Mouse (Mus musculus) stomach, postnatal 0 days (tissue): Measurements from ENCODE around the gene Kalrn. TPM values are rescaled to one million over a fixed set of nuclear protein-coding genes. Genes with fewer than 3 reads are reported as not detected.
"Not testable (repeated sequence)": the region's sequence is repeated elsewhere in the genome, so short reads cannot be mapped to it uniquely, and the experiment has no call there.

ENCODE experiments used
- ATAC-seq: fragments of 200-750 bp; cut with Nextera tagmentation; 2 replicates; pipeline ENCODE4 v1.8.0; 2017; ENCODE audit not compliant: low FRiP score, low TSS enrichment
- DNase-seq: peaks from one replicate; pipeline ENCODE4 v3.0.0-alpha.2; 2016; ENCODE audit warnings: low spot score
- H3K27ac ChIP-seq: fragments of 300-500 bp; sonication (generic); replicated peaks from 2 replicates; pipeline ENCODE4 v1.5.1; 2014; ENCODE audit warnings: mild to moderate bottlenecking, control low read depth
- H3K27me3 ChIP-seq: fragments of 300-500 bp; sonication (generic); 2 replicates; pipeline ENCODE4 v1.6.1; 2014; ENCODE audit warnings: low read length; ENCODE audit not compliant: control insufficient read depth, insufficient read depth
- H3K36me3 ChIP-seq: fragments of 300-500 bp; sonication (generic); 2 replicates; pipeline ENCODE4 v1.6.1; 2014; ENCODE audit warnings: low read length, mixed read lengths; ENCODE audit not compliant: control insufficient read depth, insufficient read depth
- H3K4me1 ChIP-seq: fragments of 300-500 bp; sonication (generic); replicated peaks from 2 replicates; pipeline ENCODE4 v1.6.1; 2014; ENCODE audit warnings: antibody characterized with exemption; ENCODE audit not compliant: control insufficient read depth, insufficient read depth
- H3K4me2 ChIP-seq: fragments of 300-500 bp; sonication (generic); replicated peaks from 2 replicates; pipeline ENCODE4 v1.6.1; 2014; ENCODE audit warnings: low read depth, mild to moderate bottlenecking, control low read depth, moderate library complexity
- H3K4me3 ChIP-seq: fragments of 300-500 bp; sonication (generic); 2 replicates; pipeline ENCODE4 v1.5.1; 2014; ENCODE audit warnings: low read depth, low read length, control low read depth
- H3K9ac ChIP-seq: fragments of 300-500 bp; sonication (generic); 2 replicates; pipeline ENCODE4 v1.6.1; 2014; ENCODE audit warnings: mild to moderate bottlenecking, low read length, control low read depth, mixed read lengths
- H3K9me3 ChIP-seq: fragments of 300-500 bp; sonication (generic); 2 replicates; pipeline ENCODE4 v1.6.1; 2016; ENCODE audit warnings: low read length; ENCODE audit not compliant: control insufficient read depth
- CTCF ChIP-seq: IDR thresholded peaks from 2 replicates; pipeline ENCODE4 v1.5.1; 2016; ENCODE audit warnings: antibody characterized with exemption, low read depth, mild to moderate bottlenecking, moderate library complexity
- EP300 ChIP-seq: optimal IDR thresholded peaks from 2 replicates; pipeline ENCODE3; 2016; ENCODE audit warnings: antibody characterized with exemption
- WGBS: fragments of 180-500 bp; shearing (Covaris S2); extraction: QIAGEN DNeasy Blood & Tissue Kit; methylation state at CpG from one replicate; pipeline ENCODE4 v1.1.7; 2014; 5-methylcytosine and 5-hydroxymethylcytosine counted together
- polyA plus RNA-seq: library from polyadenylated mRNA; unstranded; fragments of >200 nt; fragmentation: Nextera tagmentation; extraction: Ambion mirVana; gene quantifications from 2 replicates; pipeline ENCODE4 v1.2.1, GENCODE M21; 2015

Gene Kalrn
- polyA plus RNA-seq, 1 experiment from 2014 or later, result 14.4 TPM

DNA sequence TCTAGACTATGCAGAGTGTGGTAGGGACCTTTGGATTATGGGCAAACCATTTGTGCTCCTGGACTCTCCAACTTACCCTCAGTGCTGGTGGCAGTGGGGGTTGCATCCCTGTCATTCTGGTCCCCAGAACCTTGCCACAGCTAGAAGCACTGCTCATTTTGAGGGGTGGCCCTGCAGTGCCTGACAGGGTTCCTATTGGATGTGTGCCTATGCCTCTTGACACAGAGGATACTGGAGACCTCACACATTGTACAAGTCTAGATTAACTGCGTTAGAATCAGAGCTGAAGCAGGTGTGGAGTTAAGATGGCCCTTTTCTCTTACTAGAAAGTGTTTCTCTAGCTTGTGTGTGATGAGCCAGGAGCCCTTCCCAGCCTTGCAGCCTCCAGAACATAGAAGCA, 265.0 kb downstream of the Kalrn start:
- no peak for DNase-seq
- H3K4me3 ChIP-seq, result no peak overlapping the region
- no peak for ATAC-seq
- H3K4me2 ChIP-seq, result no peak overlapping the region
- H3K27ac ChIP-seq, result no peak overlapping the region
- no peak for TF ChIP-seq CTCF
- no peak for TF ChIP-seq EP300
- H3K27me3 ChIP-seq, result no peaks in the 10 kb centered on the region
- 85% methylated on average over 1 of the region's 1 CpGs for WGBS
- H3K9me3 ChIP-seq, result no peaks in the 10 kb centered on the region
- H3K9ac ChIP-seq, result no peak overlapping the region
- H3K4me1 ChIP-seq, result no peaks in the 10 kb centered on the region
- H3K36me3 ChIP-seq, result no peaks in the 10 kb centered on the region

DNA sequence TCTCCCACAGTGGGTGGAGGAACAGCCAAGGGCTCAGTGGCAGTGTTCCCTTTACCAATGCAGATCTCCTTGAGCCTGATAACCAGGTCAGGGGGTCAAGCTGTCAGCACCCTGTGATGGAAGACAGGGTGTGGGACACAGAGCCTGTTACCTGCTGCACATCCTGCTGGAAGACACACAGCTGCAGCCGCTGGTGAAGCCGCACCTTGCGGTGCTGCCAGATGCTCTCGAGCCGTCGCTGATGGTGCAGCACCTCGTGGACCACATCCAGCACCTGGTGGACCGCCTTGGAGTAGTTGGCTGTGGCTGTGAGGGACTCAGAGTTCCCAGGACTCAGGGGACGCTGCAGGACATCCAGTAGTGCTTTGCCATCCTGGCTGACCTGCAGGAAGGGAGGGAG, 265.9 kb downstream of the Kalrn start:
- ATAC-seq (no peak), DNase-seq (no peak)
- Histone ChIP-seq H3K36me3 (no peaks in the 10 kb centered on the region), H3K9me3 (no peaks in the 10 kb centered on the region), H3K27me3 (no peaks in the 10 kb centered on the region), H3K27ac (no peak overlapping the region), H3K9ac (no peak overlapping the region), H3K4me2 (no peak overlapping the region), H3K4me3 (no peak overlapping the region), H3K4me1 (no peaks in the 10 kb centered on the region)
- TF ChIP-seq CTCF (no peak), EP300 (no peak)
- WGBS, result 58% methylated on average over 9 of the region's 9 CpGs

- ATAC-seq (no peak), DNase-seq (no peak)
- no peaks in the 10 kb centered on the region for H3K27me3 ChIP-seq
- WGBS, result 64% methylated on average over 4 of the region's 4 CpGs
- H3K4me1 ChIP-seq, result no peaks in the 10 kb centered on the region
- no peak for TF ChIP-seq EP300
- TF ChIP-seq CTCF, result no peak
- H3K4me2 ChIP-seq, result no peak overlapping the region
- H3K9ac ChIP-seq, result no peak overlapping the region
- no peaks in the 10 kb centered on the region for H3K36me3 ChIP-seq
- no peak overlapping the region for H3K27ac ChIP-seq
- no peaks in the 10 kb centered on the region for H3K9me3 ChIP-seq
- H3K4me3 ChIP-seq, result no peak overlapping the region
These were observed 267.7 kb downstream of the Kalrn start for GRCm38 (mm10) chr16:34305586-34305985.

- peak; percentile 71 for TF ChIP-seq CTCF
- H3K9ac ChIP-seq, H3K4me3 ChIP-seq, H3K36me3 ChIP-seq, H3K9me3 ChIP-seq, H3K4me2 ChIP-seq, H3K27ac ChIP-seq, H3K27me3 ChIP-seq, H3K4me1 ChIP-seq: not testable (repeated sequence)
- ATAC-seq (peak; percentile 53; the same call in 1 of the 2 replicates), DNase-seq (peak; percentile 46)
- 58% methylated on average over 4 of the region's 4 CpGs for WGBS
These were observed 269.5 kb downstream of the Kalrn start for GRCm38 (mm10) chr16:34303818-34304217.

DNA sequence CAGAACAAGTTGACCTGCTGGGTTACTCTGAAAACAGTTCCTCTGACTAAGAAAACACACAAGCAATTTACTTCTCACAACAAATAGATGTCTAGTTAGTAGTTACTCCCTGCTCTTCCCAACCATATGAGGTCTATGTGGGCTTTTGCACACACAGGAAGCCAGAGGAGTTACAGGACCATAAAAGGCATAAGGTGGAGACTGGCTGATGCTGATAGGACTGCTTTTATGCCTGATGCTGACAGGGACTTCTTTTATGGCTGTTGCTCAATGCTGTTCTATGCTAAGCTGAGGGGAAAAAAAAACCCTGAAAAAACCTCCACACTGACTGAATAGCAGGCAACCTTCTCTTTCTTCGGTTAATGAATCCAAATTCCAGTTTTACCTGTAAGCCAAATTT, 270.8 kb downstream of the Kalrn start:
- no peak overlapping the region for H3K4me3 ChIP-seq
- 72% methylated on average over 1 of the region's 1 CpGs for WGBS
- ATAC-seq, result no peak

DNA sequence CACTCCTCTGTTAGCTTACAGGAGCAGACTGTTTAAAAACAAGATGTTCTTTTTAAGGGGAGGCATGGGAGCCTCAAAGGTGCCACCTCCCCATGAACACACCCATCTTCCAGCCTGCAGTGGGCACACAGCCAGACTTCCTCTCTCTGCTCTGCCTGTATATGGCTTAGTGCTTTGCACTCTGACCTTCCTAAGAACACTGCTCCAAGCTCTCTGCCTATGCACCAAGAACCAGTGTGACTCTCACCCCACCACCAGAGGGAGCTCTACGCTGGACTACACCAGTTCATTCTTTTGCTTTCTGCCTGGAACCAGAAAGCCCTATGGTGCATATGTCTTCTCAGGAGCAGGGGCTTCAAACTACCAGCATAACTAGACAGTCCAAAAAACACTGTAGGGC, 271.3 kb downstream of the Kalrn start:
- Histone ChIP-seq H3K4me1 (no peaks in the 10 kb centered on the region), H3K4me2 (no peak overlapping the region), H3K27ac (no peak overlapping the region), H3K27me3 (no peaks in the 10 kb centered on the region), H3K9ac (no peak overlapping the region), H3K4me3 (no peak overlapping the region), H3K36me3 (no peaks in the 10 kb centered on the region), H3K9me3 (no peaks in the 10 kb centered on the region)
- DNase-seq (peak; percentile 58), ATAC-seq (peak; percentile 84)
- WGBS, result 97% methylated on average over 1 of the region's 1 CpGs
- TF ChIP-seq CTCF (peak; percentile 71), EP300 (no peak)

More for the DNA sequence above, 270.8 kb downstream of the Kalrn start:
- Histone ChIP-seq H3K36me3 (no peaks in the 10 kb centered on the region), H3K27me3 (no peaks in the 10 kb centered on the region), H3K9me3 (no peaks in the 10 kb centered on the region), H3K9ac (no peak overlapping the region), H3K4me1 (no peaks in the 10 kb centered on the region), H3K4me2 (no peak overlapping the region), H3K27ac (no peak overlapping the region)
- TF ChIP-seq EP300 (no peak), CTCF (no peak)
- no peak for DNase-seq
